Mouse (Mus musculus): ENCODE measurements at regions not wholly inside any gene's neighbourhood (a gene's known extent, or its start where the extent isn't known, plus 50 kb on each side); places are given as distances from the start of the nearest gene placed in this dataset.

DNA sequence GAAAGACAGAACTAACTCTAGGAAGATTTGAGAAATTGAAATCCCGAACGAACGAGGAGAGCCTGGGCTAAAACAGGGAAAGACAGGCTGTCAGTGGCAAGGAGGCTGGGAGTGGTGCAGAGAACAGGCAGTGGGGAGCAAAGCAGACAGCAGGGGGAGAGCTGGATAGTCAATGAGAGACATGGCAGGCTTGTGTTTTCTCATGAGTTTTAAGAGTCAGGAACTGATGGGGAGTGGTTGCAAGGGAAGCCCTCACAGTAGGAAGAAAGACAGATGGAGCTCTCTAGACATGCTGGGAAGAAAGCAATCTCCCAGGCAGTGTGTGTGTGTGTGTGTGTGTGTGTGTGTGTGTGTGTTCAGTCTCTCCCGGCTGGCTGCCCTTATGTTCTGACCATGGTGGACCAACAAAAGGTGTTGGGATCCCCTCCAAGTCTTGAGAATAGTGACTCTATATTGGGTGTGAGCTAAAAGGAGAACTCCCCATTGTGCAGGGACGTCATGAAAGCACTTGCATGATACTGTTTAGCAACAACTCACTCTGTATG, 577.9 kb downstream of the Plcl1 start:
- no peaks in the 10 kb centered on the region for H3K36me3 ChIP-seq
- no peak overlapping the region for H3K27ac ChIP-seq
- H3K4me1 ChIP-seq (replicated peaks) = no peaks in the 10 kb centered on the region
- WGBS = 74% methylated on average over 5 of the region's 5 CpGs
- H3K9me3 ChIP-seq = no peaks in the 10 kb centered on the region
- H3K4me2 ChIP-seq = no peak overlapping the region
- H3K9ac ChIP-seq (replicated peaks) = no peak overlapping the region
- no peaks in the 10 kb centered on the region for H3K27me3 ChIP-seq
- no peak for ATAC-seq (ENCODE audit: insufficient number of reproducible peaks, insufficient read depth, low FRiP score, low TSS enrichment, low read depth)
- no peak overlapping the region for H3K4me3 ChIP-seq (replicated peaks)

DNA sequence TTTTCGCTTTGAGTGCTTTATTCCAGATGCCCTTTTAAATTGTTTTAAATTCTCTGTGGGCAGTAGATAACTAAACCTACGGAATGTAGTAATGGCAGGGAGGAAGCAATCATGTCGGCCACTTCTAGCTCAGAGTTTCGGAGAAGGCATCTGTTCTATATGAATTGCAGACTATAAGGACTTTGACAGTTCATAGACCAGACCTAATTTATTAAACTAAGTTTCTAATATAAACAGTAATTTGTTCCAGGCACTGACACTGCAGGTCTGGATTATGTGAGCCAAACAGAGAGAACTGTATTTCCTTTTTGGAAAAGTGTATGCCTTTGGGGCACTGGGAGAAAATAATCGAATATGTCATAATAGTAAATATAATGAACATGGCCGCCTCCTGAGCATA, 591.4 kb downstream of the Plcl1 start:
- ATAC-seq (ENCODE audit: insufficient number of reproducible peaks, insufficient read depth, low FRiP score, low TSS enrichment, low read depth) = 0 out of 2 replicates have a peak, but pooled peaks have one; percentile 59
- Histone ChIP-seq H3K9me3 (no peaks in the 10 kb centered on the region), H3K27ac (no peak overlapping the region), H3K4me3 (replicated peaks) (no peak overlapping the region), H3K4me2 (no peak overlapping the region), H3K4me1 (replicated peaks) (no peaks in the 10 kb centered on the region), H3K27me3 (no peaks in the 10 kb centered on the region), H3K36me3 (no peaks in the 10 kb centered on the region), H3K9ac (replicated peaks) (no peak overlapping the region)
- WGBS = 49% methylated on average over 6 of the region's 6 CpGs

Measured in limb, embryonic 12.5 days (tissue).